Mouse (Mus musculus): ENCODE data around the gene Stat5a.

GRCm38 (mm10) chr11:100908567-100908966 lies 49.4 kb downstream of the Stat5a start:
- TF ChIP-seq CTCF (IDR thresholded peaks at IDR 0.05; ENCODE audit: low read depth), result no peak
- no peak for TF ChIP-seq EP300 (IDR thresholded peaks at IDR 0.05; ENCODE audit: low read depth)
